Mouse (Mus musculus) lung, postnatal 0 days (tissue): ENCODE measurements around the gene Atl3. TPM values are rescaled to one million over a fixed set of nuclear protein-coding genes. Genes with fewer than 3 reads are reported as not detected.

Source experiments
- ATAC-seq: fragments of 200-750 bp; cut with Nextera tagmentation; 2 replicates; pipeline ENCODE4 v1.8.0; 2017; ENCODE audit warnings: moderate library complexity
- DNase-seq: peaks from one replicate; pipeline ENCODE4 v3.0.0-alpha.2; 2016; ENCODE audit warnings: low spot score
- H3K27ac ChIP-seq: fragments of 300-500 bp; sonication (generic); 2 replicates; pipeline ENCODE4 v1.5.1; 2014; ENCODE audit warnings: antibody characterized with exemption, mild to moderate bottlenecking, low read length, mixed read lengths
- H3K27me3 ChIP-seq: fragments of 300-500 bp; sonication (generic); replicated peaks from 2 replicates; pipeline ENCODE4 v1.6.1; 2014; ENCODE audit warnings: low read length, mixed read lengths; ENCODE audit not compliant: insufficient read depth
- H3K36me3 ChIP-seq: fragments of 300-500 bp; sonication (generic); 2 replicates; pipeline ENCODE4 v1.6.1; 2014; ENCODE audit warnings: low read length, mixed read lengths; ENCODE audit not compliant: insufficient read depth
- H3K4me1 ChIP-seq: fragments of 300-500 bp; sonication (generic); 2 replicates; pipeline ENCODE4 v1.6.1; 2014; ENCODE audit warnings: antibody characterized with exemption, low read depth, low read length, mixed read lengths; ENCODE audit not compliant: insufficient read depth
- H3K4me2 ChIP-seq: fragments of 300-500 bp; sonication (generic); replicated peaks from 2 replicates; pipeline ENCODE4 v1.6.1; 2014; ENCODE audit warnings: low read depth, mild to moderate bottlenecking, low read length, moderate library complexity, mixed read lengths
- H3K4me3 ChIP-seq: fragments of 300-500 bp; sonication (generic); 2 replicates; pipeline ENCODE4 v1.5.1; 2014; ENCODE audit warnings: low read depth, low read length
- H3K9ac ChIP-seq: fragments of 300-500 bp; sonication (generic); replicated peaks from 2 replicates; pipeline ENCODE4 v1.6.1; 2014; ENCODE audit warnings: low read depth, mild to moderate bottlenecking
- H3K9me3 ChIP-seq: fragments of 300-500 bp; sonication (generic); 2 replicates; pipeline ENCODE4 v1.6.1; 2016; ENCODE audit warnings: low read length, mixed read lengths
- CTCF ChIP-seq: IDR thresholded peaks from 2 replicates; pipeline ENCODE4 v1.5.1; 2016; ENCODE audit warnings: antibody characterized with exemption, mild to moderate bottlenecking
- EP300 ChIP-seq: IDR thresholded peaks from 2 replicates; pipeline ENCODE4 v1.6.1; 2016; ENCODE audit warnings: antibody characterized with exemption, mild to moderate bottlenecking, control low read depth
- WGBS: fragments of 180-500 bp; shearing (Covaris S2); extraction: QIAGEN DNeasy Blood & Tissue Kit; methylation state at CpG from one replicate; pipeline ENCODE4 v1.1.7; 2014; 5-methylcytosine and 5-hydroxymethylcytosine counted together
- polyA plus RNA-seq: library from polyadenylated mRNA; unstranded; fragments of >200 nt; fragmentation: Nextera tagmentation; extraction: Ambion mirVana; gene quantifications from 2 replicates; pipeline ENCODE4 v1.2.1, GENCODE M21; 2015

Atl3 gene
- polyA plus RNA-seq, 1 experiment from 2014 or later, result 20.0 TPM

- H3K9me3 ChIP-seq, result no peaks in the 10 kb centered on the region
- no peaks in the 10 kb centered on the region for H3K4me1 ChIP-seq
- ATAC-seq, result no peak
- no peak for DNase-seq
- no peak overlapping the region for H3K27ac ChIP-seq
- TF ChIP-seq CTCF, result no peak
- no peak for TF ChIP-seq EP300
- H3K36me3 ChIP-seq, result no peaks in the 10 kb centered on the region
- no peak overlapping the region for H3K4me2 ChIP-seq
- H3K9ac ChIP-seq, result no peak overlapping the region
- H3K4me3 ChIP-seq, result no peak overlapping the region
- H3K27me3 ChIP-seq, result no peaks in the 10 kb centered on the region
These were observed 25.9 kb upstream of the Atl3 start for GRCm38 (mm10) chr19:7467915-7468314.

- Histone ChIP-seq H3K36me3 (no peaks in the 10 kb centered on the region), H3K4me3 (no peak overlapping the region), H3K4me2 (no peak overlapping the region), H3K27me3 (no peaks in the 10 kb centered on the region), H3K27ac (no peak overlapping the region), H3K9me3 (no peaks in the 10 kb centered on the region), H3K4me1 (no peaks in the 10 kb centered on the region), H3K9ac (no peak overlapping the region)
- no peak for TF ChIP-seq CTCF
- no peak for TF ChIP-seq EP300
- 82% methylated on average over 2 of the region's 2 CpGs for WGBS
- ATAC-seq (no peak), DNase-seq (no peak)
These were observed 23.2 kb upstream of the Atl3 start for GRCm38 (mm10) chr19:7470643-7471042.

- TF ChIP-seq EP300 (no peak), CTCF (no peak)
- H3K4me3 ChIP-seq, result no peak overlapping the region
- peaks cover 6% of the 10 kb centered on the region; the same call in 1 of the 2 replicates for H3K4me1 ChIP-seq
- DNase-seq (no peak), ATAC-seq (no peak)
- H3K27ac ChIP-seq, result no peak overlapping the region
- no peaks in the 10 kb centered on the region for H3K36me3 ChIP-seq
- no peak overlapping the region for H3K9ac ChIP-seq
- H3K27me3 ChIP-seq, result no peaks in the 10 kb centered on the region
- no peaks in the 10 kb centered on the region for H3K9me3 ChIP-seq
- 98% methylated on average over 3 of the region's 3 CpGs for WGBS
- H3K4me2 ChIP-seq, result no peak overlapping the region
These were observed 14.0 kb upstream of the Atl3 start for GRCm38 (mm10) chr19:7479751-7480248.

- DNase-seq (no peak), ATAC-seq (no peak)
These were observed 12.1 kb upstream of the Atl3 start for GRCm38 (mm10) chr19:7481541-7482265.

GRCm38 (mm10) chr19:7482266-7482598, 11.6 kb upstream of the Atl3 start:
- H3K36me3 ChIP-seq, result no peaks in the 10 kb centered on the region
- WGBS, result 1% methylated on average over 7 of the region's 7 CpGs
- H3K27ac ChIP-seq, result peak overlapping the region; percentile 97
- no peak for DNase-seq
- TF ChIP-seq EP300, result no peak
- no peak for TF ChIP-seq CTCF
- peak overlapping the region; percentile 84 for H3K4me2 ChIP-seq
- ATAC-seq, result no peak
- no peaks in the 10 kb centered on the region for H3K9me3 ChIP-seq
- peak overlapping the region; percentile 86 for H3K4me3 ChIP-seq
- no peaks in the 10 kb centered on the region for H3K27me3 ChIP-seq
- peaks cover 6% of the 10 kb centered on the region; the same call in 1 of the 2 replicates for H3K4me1 ChIP-seq
- peak overlapping the region; percentile 90 for H3K9ac ChIP-seq

More at GRCm38 (mm10) chr19:7481541-7482265, 12.1 kb upstream of the Atl3 start:
- peak overlapping the region; percentile 57 for H3K27ac ChIP-seq
- H3K4me2 ChIP-seq, result peak overlapping the region; percentile 84
- peaks cover 6% of the 10 kb centered on the region; the same call in 1 of the 2 replicates for H3K4me1 ChIP-seq
- 7% methylated on average over 12 of the region's 12 CpGs for WGBS
- H3K9me3 ChIP-seq, result no peaks in the 10 kb centered on the region
- 0 out of 2 replicates have a peak overlapping the region, but pooled peaks have one; percentile 26 for H3K9ac ChIP-seq
- no peaks in the 10 kb centered on the region for H3K27me3 ChIP-seq
- peak overlapping the region; percentile 86 for H3K4me3 ChIP-seq
- H3K36me3 ChIP-seq, result no peaks in the 10 kb centered on the region
- TF ChIP-seq CTCF (no peak), EP300 (no peak)

- whole genome bisulfite sequencing, result under 1% methylated on average over 74 of the region's 80 CpGs
- no peaks in the 10 kb centered on the region for H3K27me3 ChIP-seq
- ATAC-seq, result peak; percentile 93
- peak within 1 kb of the TSS; percentile 97 for H3K27ac ChIP-seq
- H3K4me1 ChIP-seq, result peaks cover 6% of the 10 kb centered on the region; the same call in 1 of the 2 replicates
- H3K9ac ChIP-seq, result peak within 1 kb of the TSS; percentile 90
- H3K36me3 ChIP-seq, result no peaks in the 10 kb centered on the region
- no peaks in the 10 kb centered on the region for H3K9me3 ChIP-seq
- TF ChIP-seq EP300, result no peak
- H3K4me3 ChIP-seq, result peak within 1 kb of the TSS; percentile 86
- DNase-seq, result peak; percentile 99
- H3K4me2 ChIP-seq, result peak within 1 kb of the TSS; percentile 84
These were observed 11.0 kb upstream of the Atl3 start, which contains the start of gene Rtn3 for GRCm38 (mm10) chr19:7482599-7483511. Rtn3 (minus strand) TSS chr19:7483281.
